Mouse (Mus musculus) midbrain, embryonic 15.5 days (tissue): ENCODE results near the gene Lin37. TPM values are rescaled to one million over a fixed set of nuclear protein-coding genes. Genes with fewer than 3 reads are reported as not detected.

Source experiments
- ATAC-seq: fragments of 200-750 bp; cut with Nextera tagmentation; replicated peaks from 2 replicates; pipeline ENCODE4 v1.8.0; 2017; ENCODE audit warnings: moderate TSS enrichment
- H3K27ac ChIP-seq: fragments of 300-500 bp; sonication (generic); 2 replicates; pipeline ENCODE4 v1.5.1; 2015; ENCODE audit warnings: mild to moderate bottlenecking, inconsistent platforms
- H3K27me3 ChIP-seq: fragments of 300-500 bp; sonication (generic); replicated peaks from 2 replicates; pipeline ENCODE4 v1.6.1; 2015; ENCODE audit warnings: inconsistent platforms
- H3K36me3 ChIP-seq: fragments of 300-500 bp; sonication (generic); replicated peaks from 2 replicates; pipeline ENCODE4 v1.6.1; 2015; ENCODE audit warnings: inconsistent platforms
- H3K4me1 ChIP-seq: fragments of 300-500 bp; sonication (generic); 2 replicates; pipeline ENCODE4 v1.6.1; 2015; ENCODE audit warnings: inconsistent platforms
- H3K4me2 ChIP-seq: fragments of 300-500 bp; sonication (generic); 2 replicates; pipeline ENCODE4 v1.6.1; 2015; ENCODE audit warnings: inconsistent platforms, mild to moderate bottlenecking, moderate library complexity
- H3K4me3 ChIP-seq: fragments of 300-500 bp; sonication (generic); 2 replicates; pipeline ENCODE4 v1.5.1; 2015; ENCODE audit warnings: mild to moderate bottlenecking, inconsistent platforms
- H3K9ac ChIP-seq: fragments of 300-500 bp; sonication (generic); 2 replicates; pipeline ENCODE4 v1.6.1; 2015; ENCODE audit warnings: mild to moderate bottlenecking, inconsistent platforms
- H3K9me3 ChIP-seq: fragments of 300-500 bp; sonication (generic); 2 replicates; pipeline ENCODE4 v1.6.1; 2016; ENCODE audit warnings: inconsistent platforms
- WGBS: fragments of 180-500 bp; shearing (Covaris S2); methylation state at CpG from one replicate; pipeline ENCODE4 v1.1.7; 2015; ENCODE audit warnings: mixed read lengths; 5-methylcytosine and 5-hydroxymethylcytosine counted together
- polyA plus RNA-seq: library from polyadenylated mRNA; unstranded; fragments of >200 nt; fragmentation: Nextera tagmentation; extraction: Ambion mirVana; gene quantifications from 2 replicates; pipeline ENCODE4 v1.2.1, GENCODE M21; 2015

Lin37 gene
- polyA plus RNA-seq = 53.6 and 63.8 TPM in 2 replicates

DNA sequence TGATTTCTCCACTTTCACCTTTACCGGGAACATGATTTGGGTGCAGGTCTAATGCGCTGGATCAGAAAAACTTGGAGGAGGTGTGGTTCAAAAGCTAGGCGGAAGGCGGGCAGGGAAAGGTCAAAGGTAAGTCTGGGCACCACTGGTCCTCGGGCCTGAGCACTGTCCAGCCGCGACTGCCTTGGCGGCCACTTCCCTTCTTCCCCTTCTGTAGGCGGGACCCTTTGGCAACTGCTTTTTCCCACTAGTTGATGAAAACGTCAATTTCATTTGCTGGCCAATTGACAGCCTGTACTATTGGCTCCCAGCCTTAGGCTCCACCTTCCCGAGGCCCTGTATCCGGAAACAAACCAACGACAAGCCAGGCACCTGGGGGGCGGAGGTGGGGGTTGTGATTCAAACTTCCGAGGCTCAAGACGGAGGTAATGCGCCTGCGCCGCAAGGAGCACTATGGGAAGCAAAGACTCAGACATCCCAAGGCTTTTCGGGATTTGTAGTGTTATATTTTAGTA, at the start of gene Lin37:
Gene Lin37, minus strand, starts transcription at position 396 of the 512 bp plus-strand sequence.
- Histone ChIP-seq H3K4me2 (peak within 1 kb of the TSS; percentile 97), H3K9ac (peak within 1 kb of the TSS; percentile 70), H3K9me3 (no peaks in the 10 kb centered on the region), H3K4me3 (peak within 1 kb of the TSS; percentile 60), H3K36me3 (peaks cover 26% of the 10 kb centered on the region; the same call in 1 of the 2 replicates), H3K27me3 (no peaks in the 10 kb centered on the region), H3K27ac (peak within 1 kb of the TSS; percentile 71), H3K4me1 (peaks cover 35% of the 10 kb centered on the region)
- under 1% methylated on average over 20 of the region's 20 CpGs for WGBS
- ATAC-seq = peak; percentile 89

DNA sequence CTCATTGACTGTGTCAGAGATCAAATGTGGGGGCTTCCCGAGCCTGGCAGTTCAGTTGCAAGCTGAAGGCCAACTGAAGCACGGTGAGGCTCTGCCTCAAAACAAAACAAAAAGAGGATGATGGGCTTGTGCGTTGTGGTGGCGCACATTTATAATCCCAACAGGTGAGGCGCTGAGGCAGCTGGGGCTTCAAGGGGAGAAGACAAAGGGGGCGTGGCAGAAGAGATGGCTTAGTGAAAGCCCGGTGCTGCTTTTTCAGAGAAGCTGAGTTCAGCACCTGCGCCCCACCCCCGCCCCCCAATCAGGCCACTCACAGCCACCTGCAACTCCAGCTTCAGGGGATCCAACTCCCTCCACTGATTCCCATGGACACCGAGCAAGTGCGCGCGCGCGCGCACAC, 48.8 kb upstream of the Lin37 start:
- ATAC-seq = no peak
- no peak overlapping the region for H3K27ac ChIP-seq
- 48% methylated on average over 16 of the region's 16 CpGs for WGBS
- H3K4me1 ChIP-seq = no peaks in the 10 kb centered on the region
- H3K27me3 ChIP-seq = no peaks in the 10 kb centered on the region
- no peaks in the 10 kb centered on the region for H3K36me3 ChIP-seq
- H3K9ac ChIP-seq = no peak overlapping the region
- no peak overlapping the region for H3K4me3 ChIP-seq
- no peak overlapping the region for H3K4me2 ChIP-seq
- no peaks in the 10 kb centered on the region for H3K9me3 ChIP-seq

DNA sequence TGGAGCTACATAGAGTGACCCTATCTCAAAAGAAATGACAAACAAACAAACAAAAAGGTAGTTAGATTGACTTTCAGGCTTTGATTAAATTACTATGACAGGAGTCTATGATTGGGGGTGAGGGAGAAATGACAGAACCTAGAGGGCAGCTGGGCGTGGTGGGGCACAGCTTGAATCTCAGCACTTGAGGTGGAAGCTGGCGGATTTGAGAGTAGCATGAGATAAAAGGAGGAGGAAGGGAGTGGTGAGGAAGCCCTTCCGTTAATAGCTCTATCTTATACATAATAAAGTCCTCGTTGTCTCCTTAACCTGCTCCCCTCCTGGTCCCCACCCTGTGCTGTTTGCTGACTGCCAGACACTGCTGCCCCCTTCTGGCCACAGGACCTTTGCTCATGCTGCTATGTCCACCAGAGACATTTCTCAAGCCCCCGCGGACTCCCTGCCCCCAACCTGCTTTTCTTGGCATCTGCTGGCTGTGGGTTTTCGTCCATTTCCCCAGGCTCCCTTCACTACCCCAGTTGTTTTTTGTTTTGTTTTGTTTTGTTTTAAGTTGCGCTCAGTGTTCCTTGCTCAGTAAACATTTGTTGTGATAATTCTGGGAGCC, 48.2 kb upstream of the Lin37 start:
- H3K36me3 ChIP-seq = no peaks in the 10 kb centered on the region
- 27% methylated on average over 8 of the region's 8 CpGs for WGBS
- no peak for ATAC-seq
- H3K4me1 ChIP-seq = no peaks in the 10 kb centered on the region
- no peak overlapping the region for H3K27ac ChIP-seq
- no peaks in the 10 kb centered on the region for H3K27me3 ChIP-seq
- H3K9me3 ChIP-seq = no peaks in the 10 kb centered on the region
- H3K9ac ChIP-seq = no peak overlapping the region
- H3K4me3 ChIP-seq = no peak overlapping the region
- H3K4me2 ChIP-seq = no peak overlapping the region

DNA sequence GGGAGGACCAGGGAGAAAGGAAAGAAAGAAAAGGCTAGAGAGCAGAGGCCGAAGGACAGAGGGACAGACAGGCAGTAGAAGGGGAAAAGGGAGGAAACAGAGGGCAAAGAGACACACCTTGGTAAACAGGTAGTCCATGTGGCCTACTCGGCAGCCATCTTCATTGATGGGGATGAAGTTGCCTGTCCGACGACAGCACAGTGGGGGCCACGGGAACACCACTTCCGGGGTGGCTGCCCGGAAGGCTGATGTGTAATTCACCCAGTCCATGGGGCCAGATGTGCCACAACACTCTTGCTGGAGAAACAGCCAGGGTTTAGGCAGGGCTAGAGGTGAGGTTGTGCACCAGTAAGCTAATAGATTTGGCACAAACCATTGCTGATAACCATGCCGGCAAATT, 45.3 kb upstream of the Lin37 start:
- H3K9me3 ChIP-seq = no peaks in the 10 kb centered on the region

DNA sequence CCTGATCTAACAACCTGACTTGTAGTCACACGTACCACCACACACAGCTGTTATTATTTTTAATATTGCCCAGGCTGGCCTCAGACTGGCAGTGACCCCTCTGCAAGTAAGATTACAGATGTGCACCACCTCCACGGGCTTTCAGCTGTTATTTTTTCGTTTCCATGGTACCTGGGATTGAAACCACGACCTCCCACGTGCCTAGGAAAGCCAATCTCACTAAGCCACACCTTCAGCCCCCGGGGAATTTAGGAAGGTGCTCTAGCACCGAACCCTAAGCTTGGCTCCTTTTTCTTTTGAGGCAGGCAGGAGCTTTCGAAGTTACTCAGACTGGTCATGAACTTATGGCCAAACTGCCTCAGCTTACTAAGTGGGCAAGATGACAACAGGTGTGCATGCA, 44.8 kb upstream of the Lin37 start:
- H3K4me1 ChIP-seq = peaks cover 13% of the 10 kb centered on the region
- no peaks in the 10 kb centered on the region for H3K9me3 ChIP-seq
- no peak overlapping the region for H3K9ac ChIP-seq
- no peaks in the 10 kb centered on the region for H3K27me3 ChIP-seq
- H3K4me3 ChIP-seq = no peak overlapping the region
- no peak for ATAC-seq
- no peak overlapping the region for H3K27ac ChIP-seq
- H3K36me3 ChIP-seq = no peaks in the 10 kb centered on the region
- no peak overlapping the region for H3K4me2 ChIP-seq
- WGBS = 61% methylated on average over 8 of the region's 8 CpGs

More for the DNA sequence above, 45.3 kb upstream of the Lin37 start:
- Histone ChIP-seq H3K27me3 (no peaks in the 10 kb centered on the region), H3K27ac (no peak overlapping the region), H3K4me2 (no peak overlapping the region), H3K9ac (no peak overlapping the region), H3K4me3 (no peak overlapping the region), H3K36me3 (no peaks in the 10 kb centered on the region), H3K4me1 (peaks cover 8% of the 10 kb centered on the region; the same call in 1 of the 2 replicates)
- 88% methylated on average over 8 of the region's 8 CpGs for WGBS
- ATAC-seq = no peak

DNA sequence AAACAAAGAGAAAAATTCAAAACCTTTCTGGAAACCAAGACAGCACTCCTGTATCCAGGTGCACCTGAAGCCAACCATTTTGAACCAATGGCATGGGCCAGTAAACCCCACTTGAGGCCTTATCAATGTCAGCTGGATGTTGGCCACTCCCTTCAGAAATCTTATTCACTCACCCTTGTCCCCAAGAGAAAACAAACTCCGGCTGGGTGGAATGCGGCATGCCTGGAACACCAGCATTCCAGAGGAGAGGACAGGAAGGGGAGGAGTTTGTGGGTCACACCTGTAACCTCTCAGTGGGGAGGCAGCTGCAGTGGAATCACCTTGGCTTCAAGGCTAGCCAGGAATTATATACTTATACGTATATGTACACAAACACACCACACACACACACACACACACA, 42.9 kb upstream of the Lin37 start:
- Histone ChIP-seq H3K4me1 (peaks cover 13% of the 10 kb centered on the region), H3K9ac (no peak overlapping the region), H3K9me3 (no peaks in the 10 kb centered on the region), H3K4me2 (no peak overlapping the region), H3K27ac (no peak overlapping the region), H3K36me3 (no peaks in the 10 kb centered on the region), H3K27me3 (no peaks in the 10 kb centered on the region), H3K4me3 (no peak overlapping the region)
- WGBS = 53% methylated on average over 3 of the region's 3 CpGs
- ATAC-seq = no peak

DNA sequence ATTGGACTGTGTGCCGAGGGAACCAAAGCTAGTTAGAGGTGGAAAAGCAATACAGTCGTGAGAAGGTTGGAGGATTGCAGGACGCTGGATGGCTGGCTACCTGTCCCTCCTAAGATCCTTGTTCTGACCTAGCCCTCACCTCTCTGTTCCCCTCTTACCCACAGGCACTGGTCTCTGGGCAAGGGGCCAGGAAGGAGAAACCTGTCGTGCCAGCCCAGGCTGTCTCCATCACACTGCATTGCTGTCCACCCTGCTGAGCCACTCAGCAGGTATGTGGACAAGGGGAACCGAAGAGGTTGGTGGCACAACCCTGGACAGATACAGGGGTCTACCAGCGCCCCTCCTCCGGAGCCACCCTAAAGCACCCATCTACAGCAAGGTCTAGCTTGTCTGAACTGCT, 41.0 kb upstream of the Lin37 start:
- Histone ChIP-seq H3K9ac (no peak overlapping the region), H3K4me2 (peak overlapping the region; percentile 45; the same call in 1 of the 2 replicates), H3K4me1 (peaks cover 13% of the 10 kb centered on the region), H3K36me3 (no peaks in the 10 kb centered on the region), H3K9me3 (no peaks in the 10 kb centered on the region), H3K27me3 (no peaks in the 10 kb centered on the region), H3K27ac (0 out of 2 replicates have a peak overlapping the region, but pooled peaks have one; percentile 13), H3K4me3 (no peak overlapping the region)
- WGBS = 71% methylated on average over 7 of the region's 7 CpGs
- peak; percentile 55 for ATAC-seq

DNA sequence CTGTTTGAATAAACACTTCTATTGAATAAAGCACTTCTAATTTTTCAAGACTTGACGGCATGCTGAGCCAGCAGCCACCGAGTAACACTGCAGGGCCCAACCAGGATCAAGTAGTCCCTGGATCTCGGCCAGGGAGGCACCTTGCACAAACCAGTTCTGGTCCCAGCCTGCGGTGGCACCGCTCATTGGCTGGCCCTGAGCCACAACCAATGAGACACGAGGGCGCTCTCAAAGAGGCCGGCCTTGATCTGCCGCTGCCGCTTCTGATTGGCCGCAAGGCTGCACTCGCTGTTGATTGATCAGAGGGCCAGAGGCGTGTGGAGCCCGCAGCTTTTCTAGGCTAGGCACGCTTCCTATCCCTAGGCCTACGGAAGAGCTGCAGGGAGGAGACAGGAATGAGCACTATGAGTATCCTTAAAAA, 40.3 kb upstream of the Lin37 start:
- 1% methylated on average over 16 of the region's 16 CpGs for WGBS
- H3K9me3 ChIP-seq = no peaks in the 10 kb centered on the region
- peak overlapping the region; percentile 16 for H3K4me3 ChIP-seq
- H3K36me3 ChIP-seq = no peaks in the 10 kb centered on the region
- peak; percentile 98 for ATAC-seq
- H3K4me2 ChIP-seq = peak overlapping the region; percentile 45
- H3K27me3 ChIP-seq = no peaks in the 10 kb centered on the region
- peaks cover 13% of the 10 kb centered on the region for H3K4me1 ChIP-seq
- peak overlapping the region; percentile 13; the same call in 1 of the 2 replicates for H3K27ac ChIP-seq
- no peak overlapping the region for H3K9ac ChIP-seq

DNA sequence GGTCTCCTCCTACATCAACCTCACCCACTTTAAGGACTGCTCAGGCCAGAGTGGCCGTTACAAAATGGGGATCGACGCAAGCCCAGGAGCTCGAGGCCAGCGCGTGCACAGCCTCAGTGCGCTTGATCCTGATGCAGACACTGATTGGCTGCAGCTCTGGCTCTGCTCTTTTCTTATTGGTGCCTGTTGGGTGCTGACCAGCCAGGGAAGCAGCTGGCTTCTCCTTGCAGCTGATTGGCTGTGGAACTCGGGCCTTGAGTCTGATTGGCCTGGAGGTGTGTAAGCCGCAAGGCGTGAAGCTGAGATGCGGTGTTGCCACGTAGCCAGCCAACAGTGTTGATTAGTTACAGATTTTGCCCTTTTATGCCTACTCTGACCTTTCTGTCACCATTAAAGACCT, 39.1 kb upstream of the Lin37 start, which contains the start of gene Zbtb32:
Gene Zbtb32, minus strand, starts transcription at position 124 of the 400 bp plus-strand sequence.
- Histone ChIP-seq H3K27ac (peak within 1 kb of the TSS; percentile 13; the same call in 1 of the 2 replicates), H3K4me3 (peak within 1 kb of the TSS; percentile 16)

DNA sequence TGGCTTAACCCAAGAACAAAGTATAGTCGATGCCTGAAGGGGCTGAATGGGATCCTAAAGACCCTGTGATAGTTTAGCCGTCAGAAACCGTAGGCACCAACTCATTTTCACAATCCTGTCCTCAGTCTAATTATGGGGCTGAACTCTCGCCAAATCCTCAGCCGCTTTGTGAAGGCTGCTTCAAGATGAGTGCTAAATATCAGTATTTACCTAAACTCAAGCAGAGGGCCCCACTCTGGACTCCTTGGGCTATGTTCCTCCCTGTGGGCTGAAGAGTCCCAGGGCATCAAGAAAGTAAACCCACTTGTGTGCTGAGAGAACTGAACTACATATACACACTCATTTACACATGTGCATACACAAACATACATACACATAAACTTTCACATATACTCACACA, 37.2 kb upstream of the Lin37 start:
- Histone ChIP-seq H3K4me2 (no peak overlapping the region), H3K9me3 (no peaks in the 10 kb centered on the region), H3K27ac (no peak overlapping the region), H3K36me3 (no peaks in the 10 kb centered on the region), H3K27me3 (no peaks in the 10 kb centered on the region), H3K4me1 (peaks cover 13% of the 10 kb centered on the region), H3K9ac (no peak overlapping the region), H3K4me3 (no peak overlapping the region)
- WGBS = 76% methylated on average over 5 of the region's 5 CpGs
- no peak for ATAC-seq

More for the DNA sequence above, 39.1 kb upstream of the Lin37 start, which contains the start of gene Zbtb32:
- peaks cover 13% of the 10 kb centered on the region for H3K4me1 ChIP-seq
- no peaks in the 10 kb centered on the region for H3K36me3 ChIP-seq
- no peaks in the 10 kb centered on the region for H3K27me3 ChIP-seq
- H3K9ac ChIP-seq = no peak within 1 kb of the TSS
- 95% methylated on average over 12 of the region's 12 CpGs for WGBS
- H3K9me3 ChIP-seq = no peaks in the 10 kb centered on the region
- no peak for ATAC-seq
- peak within 1 kb of the TSS; percentile 45 for H3K4me2 ChIP-seq

DNA sequence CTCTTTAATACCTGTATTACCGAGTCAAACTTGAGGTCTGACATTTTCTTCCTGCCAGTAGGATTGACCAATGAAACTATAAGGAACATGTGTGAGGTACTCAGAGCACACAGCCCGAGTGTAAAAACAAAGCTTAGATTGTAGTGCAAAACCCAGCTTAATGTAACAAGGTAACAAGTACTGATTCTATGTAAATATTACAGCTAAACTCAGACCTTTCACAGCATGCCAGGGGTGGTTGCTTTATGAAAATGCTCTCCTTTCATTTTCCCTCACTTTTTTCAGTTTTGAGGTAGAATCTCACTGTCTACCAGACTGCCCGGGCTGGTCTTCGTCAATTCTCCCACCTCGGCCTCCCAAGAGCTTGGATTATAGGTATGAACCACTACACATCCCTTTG, 36.5 kb upstream of the Lin37 start:
- WGBS = 81% methylated on average over 5 of the region's 5 CpGs
- ATAC-seq = no peak
- Histone ChIP-seq H3K27me3 (no peaks in the 10 kb centered on the region), H3K9me3 (no peaks in the 10 kb centered on the region), H3K36me3 (no peaks in the 10 kb centered on the region), H3K4me2 (no peak overlapping the region), H3K9ac (no peak overlapping the region), H3K4me3 (no peak overlapping the region), H3K27ac (no peak overlapping the region), H3K4me1 (peaks cover 13% of the 10 kb centered on the region)

DNA sequence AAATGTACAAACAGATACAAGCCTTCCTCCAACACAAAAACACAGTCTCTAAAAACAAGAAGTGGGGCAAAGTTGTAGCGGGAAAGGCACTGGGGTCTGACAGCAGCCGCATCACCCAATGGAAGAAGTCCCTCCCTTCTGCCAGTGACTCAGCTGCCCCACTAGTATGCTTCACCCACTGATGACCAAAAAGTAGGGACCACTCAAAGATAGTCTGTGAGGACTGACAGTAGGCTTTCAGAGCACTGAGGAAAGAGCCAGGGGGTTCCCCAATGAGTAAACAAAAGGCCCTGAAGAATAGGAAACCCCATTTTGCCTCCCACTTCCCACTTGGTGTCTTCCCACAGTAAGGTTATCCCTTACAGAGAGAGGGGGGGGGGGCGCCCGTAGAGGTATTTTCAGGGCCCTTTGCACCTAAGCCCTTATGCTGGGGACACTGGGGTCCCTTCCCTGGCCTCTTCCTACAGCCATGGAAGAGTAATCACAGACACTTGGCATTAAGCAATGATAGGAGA, 34.9 kb upstream of the Lin37 start:
- Histone ChIP-seq H3K4me3 (no peak overlapping the region), H3K4me2 (no peak overlapping the region), H3K27me3 (no peaks in the 10 kb centered on the region), H3K27ac (no peak overlapping the region), H3K9ac (no peak overlapping the region), H3K4me1 (peaks cover 5% of the 10 kb centered on the region), H3K36me3 (no peaks in the 10 kb centered on the region), H3K9me3 (no peaks in the 10 kb centered on the region)
- 64% methylated on average over 4 of the region's 4 CpGs for WGBS
- ATAC-seq = no peak
